Mouse (Mus musculus): Measurements from ENCODE around the gene Camkv. TPM values are rescaled to one million over a fixed set of nuclear protein-coding genes. Genes with fewer than 3 reads are reported as not detected.

Camkv gene
- polyA plus RNA-seq, 1 experiment from 2014 or later = 16.7 TPM

DNA sequence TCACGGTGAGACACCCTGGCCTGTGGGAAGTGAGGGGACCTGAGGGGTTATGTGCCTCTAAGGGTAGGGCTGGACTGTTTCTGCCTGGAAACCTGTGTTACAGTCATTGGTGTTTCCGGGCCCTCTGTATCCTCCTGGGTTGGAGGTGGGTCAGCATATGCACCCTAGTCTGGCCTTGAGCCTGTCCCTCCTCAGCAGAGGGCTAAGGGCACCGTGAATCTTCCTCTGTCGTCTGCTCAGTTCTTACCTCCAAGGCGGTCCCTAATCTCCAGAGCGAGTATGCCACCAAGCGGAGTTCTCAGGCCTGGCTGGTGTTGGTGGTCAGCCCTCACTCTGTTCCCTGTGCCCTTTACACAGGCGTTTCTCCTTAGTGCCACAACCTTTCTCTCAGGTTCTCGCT, 27.4 kb downstream of the Camkv start:
- H3K9ac ChIP-seq (replicated peaks; ENCODE audit: low read length) = no peak overlapping the region
- 92% methylated on average over 9 of the region's 9 CpGs for WGBS
- ATAC-seq (ENCODE audit: low FRiP score, low TSS enrichment) = no peak

DNA sequence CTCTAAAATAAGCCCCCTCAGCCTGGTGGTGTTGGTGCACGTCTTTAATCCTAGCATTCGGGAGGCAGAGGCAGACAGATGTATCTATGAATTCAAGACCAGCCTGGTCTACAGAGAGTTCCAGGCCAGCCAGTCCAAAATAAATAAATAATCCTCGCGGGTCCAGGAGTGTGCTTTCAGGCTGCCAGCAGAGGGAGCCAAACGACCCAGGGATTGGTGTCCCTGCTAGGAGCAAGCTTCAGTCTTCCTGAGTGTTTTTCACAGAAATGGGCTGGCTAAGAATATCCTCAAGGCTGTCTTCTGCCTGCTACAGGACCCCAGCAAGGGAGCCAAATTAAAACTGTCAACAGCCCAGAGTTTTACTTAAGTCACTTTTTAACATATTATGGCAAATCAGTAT, 28.2 kb downstream of the Camkv start:
- peaks cover 10% of the 10 kb centered on the region for H3K4me1 ChIP-seq (ENCODE audit: control insufficient read depth, insufficient read depth, low read length)
- H3K9ac ChIP-seq (replicated peaks; ENCODE audit: low read length) = no peak overlapping the region
- H3K9me3 ChIP-seq (ENCODE audit: control insufficient read depth, low read length) = no peaks in the 10 kb centered on the region
- H3K4me3 ChIP-seq (replicated peaks; ENCODE audit: low read depth, low read length) = no peak overlapping the region
- ATAC-seq (ENCODE audit: low FRiP score, low TSS enrichment) (no peak), DNase-seq (peak; percentile 91)
- WGBS = 25% methylated on average over 5 of the region's 5 CpGs
- no peak overlapping the region for H3K4me2 ChIP-seq (ENCODE audit: low read length)
- no peak overlapping the region for H3K27ac ChIP-seq (replicated peaks; ENCODE audit: low read depth, low read length)
- peaks cover 7% of the 10 kb centered on the region for H3K36me3 ChIP-seq (ENCODE audit: control insufficient read depth, insufficient read depth, low read length)
- no peaks in the 10 kb centered on the region for H3K27me3 ChIP-seq (ENCODE audit: control insufficient read depth, insufficient read depth, low read length)

More for the DNA sequence above, 27.4 kb downstream of the Camkv start:
- Histone ChIP-seq H3K9me3 (ENCODE audit: control insufficient read depth, low read length) (no peaks in the 10 kb centered on the region), H3K4me3 (replicated peaks; ENCODE audit: low read depth, low read length) (no peak overlapping the region), H3K36me3 (ENCODE audit: control insufficient read depth, insufficient read depth, low read length) (peaks cover 7% of the 10 kb centered on the region; the same call in 1 of the 2 replicates), H3K27me3 (ENCODE audit: control insufficient read depth, insufficient read depth, low read length) (no peaks in the 10 kb centered on the region), H3K27ac (replicated peaks; ENCODE audit: low read depth, low read length) (no peak overlapping the region), H3K4me1 (ENCODE audit: control insufficient read depth, insufficient read depth, low read length) (peaks cover 10% of the 10 kb centered on the region), H3K4me2 (ENCODE audit: low read length) (no peak overlapping the region)
- DNase-seq = no peak

DNA sequence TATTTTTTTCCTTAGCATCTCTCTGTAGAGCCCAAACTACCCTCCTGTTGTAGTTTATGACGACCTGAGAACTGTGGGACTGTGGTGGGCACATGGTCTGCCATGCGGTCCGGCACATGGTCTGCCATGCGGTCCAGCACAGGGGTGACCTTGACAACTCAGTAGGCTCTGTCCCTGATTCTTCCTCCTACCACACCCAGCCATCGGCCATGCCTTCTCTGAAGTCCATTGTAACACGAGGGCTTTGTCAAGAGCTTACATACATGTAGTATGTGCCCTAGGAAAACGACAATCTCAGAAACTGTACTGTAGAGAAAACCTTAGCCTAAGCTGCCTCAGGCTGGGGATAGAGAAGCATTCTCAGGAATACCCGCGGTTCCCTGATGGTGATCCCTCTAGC, 29.2 kb downstream of the Camkv start:
- Histone ChIP-seq H3K9me3 (ENCODE audit: control insufficient read depth, low read length) (no peaks in the 10 kb centered on the region), H3K36me3 (ENCODE audit: control insufficient read depth, insufficient read depth, low read length) (peaks cover under 1% of the 10 kb centered on the region), H3K27me3 (ENCODE audit: control insufficient read depth, insufficient read depth, low read length) (no peaks in the 10 kb centered on the region), H3K27ac (replicated peaks; ENCODE audit: low read depth, low read length) (no peak overlapping the region), H3K4me2 (ENCODE audit: low read length) (no peak overlapping the region), H3K4me3 (replicated peaks; ENCODE audit: low read depth, low read length) (no peak overlapping the region), H3K9ac (replicated peaks; ENCODE audit: low read length) (no peak overlapping the region), H3K4me1 (ENCODE audit: control insufficient read depth, insufficient read depth, low read length) (peaks cover 10% of the 10 kb centered on the region)
- ATAC-seq (ENCODE audit: low FRiP score, low TSS enrichment) = no peak
- WGBS = 94% methylated on average over 9 of the region's 9 CpGs
- no peak for DNase-seq

DNA sequence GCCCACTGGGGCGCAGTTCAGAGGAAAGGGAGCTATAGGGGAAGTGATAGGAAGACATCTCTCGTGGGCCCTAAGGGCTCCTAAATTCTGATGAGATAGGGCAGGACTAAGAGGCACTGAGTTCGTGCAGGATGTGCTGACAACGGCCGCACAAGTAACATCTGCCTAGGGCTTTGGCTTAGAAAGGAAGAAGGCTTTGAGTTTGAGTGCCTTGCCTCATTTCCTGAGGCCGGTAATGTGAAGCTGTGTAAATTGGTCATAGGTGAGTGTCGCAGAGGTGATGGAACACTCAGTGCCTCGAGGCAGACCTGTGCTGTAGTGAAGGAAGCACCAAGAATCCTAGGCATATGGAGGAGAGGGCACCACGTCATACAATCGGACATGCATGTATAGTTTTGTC, 31.2 kb downstream of the Camkv start:
- WGBS = 93% methylated on average over 10 of the region's 10 CpGs
- Histone ChIP-seq H3K27ac (replicated peaks; ENCODE audit: low read depth, low read length) (no peak overlapping the region), H3K4me2 (ENCODE audit: low read length) (no peak overlapping the region), H3K4me3 (replicated peaks; ENCODE audit: low read depth, low read length) (no peak overlapping the region), H3K9me3 (ENCODE audit: control insufficient read depth, low read length) (no peaks in the 10 kb centered on the region), H3K27me3 (ENCODE audit: control insufficient read depth, insufficient read depth, low read length) (no peaks in the 10 kb centered on the region), H3K36me3 (ENCODE audit: control insufficient read depth, insufficient read depth, low read length) (peaks cover 3% of the 10 kb centered on the region; the same call in 1 of the 2 replicates), H3K4me1 (ENCODE audit: control insufficient read depth, insufficient read depth, low read length) (peaks cover 1% of the 10 kb centered on the region), H3K9ac (replicated peaks; ENCODE audit: low read length) (no peak overlapping the region)
- DNase-seq (no peak), ATAC-seq (ENCODE audit: low FRiP score, low TSS enrichment) (no peak)

DNA sequence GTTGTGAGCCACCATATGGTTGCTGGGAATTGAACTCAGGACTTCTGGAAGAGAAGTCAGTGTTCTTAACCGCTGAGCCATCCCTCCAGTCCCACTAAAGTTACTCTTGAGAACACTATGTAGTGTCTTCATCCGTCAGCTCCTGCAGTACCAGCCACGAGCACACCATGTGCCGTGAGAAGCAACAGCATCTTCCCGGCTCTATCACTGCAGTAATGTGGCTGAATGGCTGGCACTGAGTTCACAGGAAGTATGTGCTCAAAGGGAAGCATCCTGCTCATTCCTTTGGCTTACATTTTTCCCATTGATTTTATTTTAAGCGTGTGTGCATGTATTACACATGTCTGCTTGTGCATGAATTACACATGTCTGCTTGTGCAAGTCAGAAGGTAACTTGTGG, 32.0 kb downstream of the Camkv start:
- Histone ChIP-seq H3K4me2 (ENCODE audit: low read length) (no peak overlapping the region), H3K36me3 (ENCODE audit: control insufficient read depth, insufficient read depth, low read length) (peaks cover 3% of the 10 kb centered on the region; the same call in 1 of the 2 replicates), H3K4me3 (replicated peaks; ENCODE audit: low read depth, low read length) (no peak overlapping the region), H3K9ac (replicated peaks; ENCODE audit: low read length) (no peak overlapping the region), H3K4me1 (ENCODE audit: control insufficient read depth, insufficient read depth, low read length) (no peaks in the 10 kb centered on the region), H3K27me3 (ENCODE audit: control insufficient read depth, insufficient read depth, low read length) (no peaks in the 10 kb centered on the region), H3K27ac (replicated peaks; ENCODE audit: low read depth, low read length) (no peak overlapping the region), H3K9me3 (ENCODE audit: control insufficient read depth, low read length) (no peaks in the 10 kb centered on the region)
- DNase-seq (no peak), ATAC-seq (ENCODE audit: low FRiP score, low TSS enrichment) (no peak)
- WGBS = 89% methylated on average over 6 of the region's 6 CpGs

DNA sequence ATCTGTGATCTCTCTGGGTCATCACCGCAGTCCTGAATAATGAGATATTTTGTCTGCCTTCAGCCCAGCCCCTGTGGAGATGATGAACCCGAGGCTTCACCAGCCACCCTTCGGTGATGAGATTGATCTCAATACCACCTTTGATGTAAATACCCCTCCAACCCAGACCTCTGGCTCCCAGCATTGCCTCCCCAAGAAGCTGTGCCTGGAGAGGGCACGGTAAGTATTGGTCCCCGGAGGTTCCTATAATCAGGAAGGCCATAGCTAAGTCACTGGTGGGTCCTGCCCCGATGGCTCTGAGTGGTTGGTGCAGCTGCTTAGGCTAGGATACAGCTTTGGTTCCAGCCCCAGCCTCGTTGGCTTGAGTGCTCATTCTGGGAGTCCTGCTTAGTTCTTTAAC, 33.1 kb downstream of the Camkv start:
- Histone ChIP-seq H3K4me3 (replicated peaks; ENCODE audit: low read depth, low read length) (no peak overlapping the region), H3K9me3 (ENCODE audit: control insufficient read depth, low read length) (no peaks in the 10 kb centered on the region), H3K36me3 (ENCODE audit: control insufficient read depth, insufficient read depth, low read length) (peaks cover 3% of the 10 kb centered on the region; the same call in 1 of the 2 replicates), H3K27ac (replicated peaks; ENCODE audit: low read depth, low read length) (no peak overlapping the region), H3K27me3 (ENCODE audit: control insufficient read depth, insufficient read depth, low read length) (no peaks in the 10 kb centered on the region), H3K9ac (replicated peaks; ENCODE audit: low read length) (no peak overlapping the region), H3K4me1 (ENCODE audit: control insufficient read depth, insufficient read depth, low read length) (no peaks in the 10 kb centered on the region), H3K4me2 (ENCODE audit: low read length) (no peak overlapping the region)
- ATAC-seq (ENCODE audit: low FRiP score, low TSS enrichment) = no peak
- DNase-seq = no peak
- 93% methylated on average over 7 of the region's 7 CpGs for WGBS

DNA sequence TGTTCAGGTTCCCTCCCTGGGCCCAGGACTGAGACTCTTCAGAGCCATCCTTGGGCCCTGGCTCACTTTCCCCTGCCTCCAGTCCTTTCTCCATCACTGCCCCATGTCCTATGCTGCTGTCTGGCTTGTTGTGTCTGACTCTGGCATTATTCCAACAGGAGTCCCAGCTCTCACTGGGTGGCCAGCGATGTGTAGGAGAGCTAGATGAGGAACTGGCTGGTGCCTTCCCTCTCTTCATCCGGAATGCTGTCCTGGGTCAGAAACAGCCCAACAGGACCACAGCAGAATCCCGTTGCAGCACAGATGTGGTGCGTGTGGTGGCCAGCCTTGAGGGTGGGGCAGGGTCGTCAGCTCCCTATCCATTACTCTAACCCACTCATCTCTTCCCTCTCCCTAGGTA, 34.8 kb downstream of the Camkv start:
- Histone ChIP-seq H3K4me2 (ENCODE audit: low read length) (no peak overlapping the region), H3K4me1 (ENCODE audit: control insufficient read depth, insufficient read depth, low read length) (no peaks in the 10 kb centered on the region), H3K27ac (replicated peaks; ENCODE audit: low read depth, low read length) (no peak overlapping the region), H3K27me3 (ENCODE audit: control insufficient read depth, insufficient read depth, low read length) (no peaks in the 10 kb centered on the region), H3K9ac (replicated peaks; ENCODE audit: low read length) (no peak overlapping the region), H3K9me3 (ENCODE audit: control insufficient read depth, low read length) (no peaks in the 10 kb centered on the region), H3K36me3 (ENCODE audit: control insufficient read depth, insufficient read depth, low read length) (peaks cover 3% of the 10 kb centered on the region; the same call in 1 of the 2 replicates), H3K4me3 (replicated peaks; ENCODE audit: low read depth, low read length) (no peak overlapping the region)
- no peak for DNase-seq
- WGBS = 90% methylated on average over 5 of the region's 5 CpGs
- ATAC-seq (ENCODE audit: low FRiP score, low TSS enrichment) = no peak

DNA sequence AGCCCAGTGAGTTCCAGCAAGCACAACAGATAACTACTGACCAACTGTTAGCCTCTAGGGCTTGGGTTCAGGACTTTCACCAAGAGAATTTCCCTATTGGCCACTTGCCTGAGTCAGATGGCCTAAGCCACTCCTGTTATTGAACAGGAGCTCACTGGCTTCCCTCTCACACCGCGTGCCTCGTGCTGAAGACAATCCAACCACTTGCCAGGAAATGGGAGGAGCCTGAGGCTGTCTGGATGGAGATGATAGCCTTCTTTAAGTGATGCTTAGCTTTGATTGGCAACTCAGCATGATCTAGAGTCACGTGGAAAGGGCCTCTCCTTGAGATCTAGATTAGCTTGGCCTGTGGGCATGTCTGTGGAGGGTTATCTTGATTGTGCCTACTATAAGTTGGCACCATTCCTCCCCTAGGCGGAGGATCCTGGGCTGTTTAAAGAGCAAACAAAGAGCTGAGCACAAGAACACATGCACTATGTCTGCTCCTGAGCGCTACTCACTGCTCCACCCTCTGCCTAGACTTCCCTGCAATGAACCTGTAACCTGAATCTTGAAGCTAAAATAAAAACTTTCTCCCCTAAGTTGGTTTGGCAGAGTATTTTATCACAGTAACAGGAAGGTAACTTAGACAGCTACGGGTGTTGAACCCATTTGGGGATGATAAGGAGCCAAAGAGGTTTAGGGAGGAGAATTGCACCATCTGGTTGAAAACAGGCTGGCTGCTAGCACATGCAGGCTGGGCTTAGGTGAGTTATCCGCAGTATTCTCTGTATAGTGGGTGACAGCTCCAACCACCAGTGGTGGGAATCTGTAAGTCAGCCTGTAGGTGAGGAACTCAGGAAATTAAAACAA, 36.4 kb downstream of the Camkv start:
- H3K4me3 ChIP-seq (replicated peaks; ENCODE audit: low read depth, low read length) = no peak overlapping the region
- H3K27me3 ChIP-seq (ENCODE audit: control insufficient read depth, insufficient read depth, low read length) = no peaks in the 10 kb centered on the region
- DNase-seq (no peak), ATAC-seq (ENCODE audit: low FRiP score, low TSS enrichment) (no peak)
- no peaks in the 10 kb centered on the region for H3K4me1 ChIP-seq (ENCODE audit: control insufficient read depth, insufficient read depth, low read length)
- 85% methylated on average over 8 of the region's 8 CpGs for WGBS
- H3K4me2 ChIP-seq (ENCODE audit: low read length) = no peak overlapping the region
- no peaks in the 10 kb centered on the region for H3K9me3 ChIP-seq (ENCODE audit: control insufficient read depth, low read length)
- H3K36me3 ChIP-seq (ENCODE audit: control insufficient read depth, insufficient read depth, low read length) = peaks cover 3% of the 10 kb centered on the region; the same call in 1 of the 2 replicates
- H3K9ac ChIP-seq (replicated peaks; ENCODE audit: low read length) = no peak overlapping the region
- no peak overlapping the region for H3K27ac ChIP-seq (replicated peaks; ENCODE audit: low read depth, low read length)

Data from midbrain, embryonic 14.5 days (tissue).